Mouse (Mus musculus) heart, postnatal 0 days (tissue): Measurements from ENCODE around the gene Efcab12. TPM values are rescaled to one million over a fixed set of nuclear protein-coding genes. Genes with fewer than 3 reads are reported as not detected.
A peak's percentile ranks its signal among the peaks of the same experiment; 100 is the strongest.
"Not testable (repeated sequence)": the region's sequence is repeated elsewhere in the genome, so short reads cannot be mapped to it uniquely, and the experiment has no call there.

Experiments used
- ATAC-seq: fragments of 200-750 bp; cut with Nextera tagmentation; 2 replicates; pipeline ENCODE4 v1.8.0; 2017; ENCODE audit warnings: low read depth, moderate number of reproducible peaks, moderate library complexity; ENCODE audit not compliant: insufficient read depth
- DNase-seq: peaks from one replicate; pipeline ENCODE4 v3.0.0-alpha.2; 2016; ENCODE audit warnings: low spot score
- H3K27ac ChIP-seq: fragments of 300-500 bp; sonication (generic); 2 replicates; pipeline ENCODE4 v1.5.1; 2014; ENCODE audit warnings: low read depth, mild to moderate bottlenecking
- H3K27me3 ChIP-seq: fragments of 300-500 bp; sonication (generic); 2 replicates; pipeline ENCODE4 v1.6.1; 2014; ENCODE audit warnings: low read length, mixed read lengths; ENCODE audit not compliant: control insufficient read depth, insufficient read depth
- H3K36me3 ChIP-seq: fragments of 300-500 bp; sonication (generic); replicated peaks from 2 replicates; pipeline ENCODE4 v1.6.1; 2014; ENCODE audit warnings: low read length, mixed read lengths; ENCODE audit not compliant: control insufficient read depth, insufficient read depth
- H3K4me1 ChIP-seq: fragments of 300-500 bp; sonication (generic); 2 replicates; pipeline ENCODE4 v1.6.1; 2014; ENCODE audit warnings: antibody characterized with exemption; ENCODE audit not compliant: control insufficient read depth, insufficient read depth
- H3K4me2 ChIP-seq: fragments of 300-500 bp; sonication (generic); 2 replicates; pipeline ENCODE4 v1.6.1; 2014; ENCODE audit warnings: low read depth, mild to moderate bottlenecking, low read length, moderate library complexity
- H3K4me3 ChIP-seq: fragments of 300-500 bp; sonication (generic); 2 replicates; pipeline ENCODE4 v1.5.1; 2014; ENCODE audit warnings: low read depth, low read length
- H3K9ac ChIP-seq: fragments of 300-500 bp; sonication (generic); replicated peaks from 2 replicates; pipeline ENCODE4 v1.6.1; 2014; ENCODE audit warnings: low read depth, low read length, mixed read lengths
- H3K9me3 ChIP-seq: fragments of 300-500 bp; sonication (generic); replicated peaks from 2 replicates; pipeline ENCODE4 v1.6.1; 2016; ENCODE audit warnings: low read length; ENCODE audit not compliant: control insufficient read depth
- CTCF ChIP-seq: IDR thresholded peaks from 2 replicates; pipeline ENCODE4 v1.5.1; 2016; ENCODE audit warnings: antibody characterized with exemption, control low read depth, low read depth
- EP300 ChIP-seq: IDR thresholded peaks from 2 replicates; pipeline ENCODE4 v1.6.1; 2016; ENCODE audit warnings: antibody characterized with exemption, low read depth
- whole genome bisulfite sequencing: fragments of 180-500 bp; shearing (Covaris S2); extraction: QIAGEN DNeasy Blood & Tissue Kit; methylation state at CpG from one replicate; pipeline ENCODE4 v1.1.7; 2014; 5-methylcytosine and 5-hydroxymethylcytosine counted together
- polyA plus RNA-seq: library from polyadenylated mRNA; unstranded; fragments of >200 nt; fragmentation: Nextera tagmentation; extraction: Ambion mirVana; gene quantifications from 2 replicates; pipeline ENCODE4 v1.2.1, GENCODE M21; 2015
- total RNA-seq: library from RNA; depleted of rRNA; stranded (reverse); fragments of >200 nt; gene quantifications from 2 replicates; pipeline ENCODE4 v1.2.3, GENCODE M21; 2014; ENCODE audit warnings: low replicate concordance

The Efcab12 gene
- total and polyA plus RNA-seq, 2 experiments from 2014 or later: 0.30 TPM; not detected in 1

GRCm38 (mm10) chr6:115878694-115879093, 40.5 kb upstream of the Efcab12 start:
- H3K4me3 ChIP-seq: no peak overlapping the region
- WGBS: 54% methylated on average over 6 of the region's 6 CpGs
- H3K36me3 ChIP-seq: peaks cover 9% of the 10 kb centered on the region; the same call in 1 of the 2 replicates
- no peaks in the 10 kb centered on the region for H3K9me3 ChIP-seq
- peak overlapping the region; percentile 39; the same call in 1 of the 2 replicates for H3K27ac ChIP-seq
- H3K9ac ChIP-seq: no peak overlapping the region
- H3K27me3 ChIP-seq: no peaks in the 10 kb centered on the region
- H3K4me1 ChIP-seq: no peaks in the 10 kb centered on the region
- ATAC-seq: no peak
- DNase-seq: no peak
- TF ChIP-seq EP300 (no peak), CTCF (no peak)
- no peak overlapping the region for H3K4me2 ChIP-seq

GRCm38 (mm10) chr6:115877239-115877638, 39.0 kb upstream of the Efcab12 start:
- H3K36me3 ChIP-seq: peaks cover 9% of the 10 kb centered on the region; the same call in 1 of the 2 replicates
- WGBS: 80% methylated on average over 2 of the region's 2 CpGs
- no peak overlapping the region for H3K4me3 ChIP-seq
- H3K4me2 ChIP-seq: no peak overlapping the region
- ATAC-seq (no peak), DNase-seq (no peak)
- TF ChIP-seq EP300 (no peak), CTCF (no peak)
- H3K9me3 ChIP-seq: no peaks in the 10 kb centered on the region
- H3K27me3 ChIP-seq: no peaks in the 10 kb centered on the region
- no peaks in the 10 kb centered on the region for H3K4me1 ChIP-seq
- no peak overlapping the region for H3K27ac ChIP-seq
- H3K9ac ChIP-seq: no peak overlapping the region

- WGBS: no CpG with 5 or more reads among the region's 3 CpGs
These were observed 33.1 kb upstream of the Efcab12 start for GRCm38 (mm10) chr6:115871318-115871717.

GRCm38 (mm10) chr6:115867157-115867556, 28.9 kb upstream of the Efcab12 start:
- not testable (repeated sequence) for H3K27ac ChIP-seq, H3K4me2 ChIP-seq, H3K9me3 ChIP-seq, H3K36me3 ChIP-seq, H3K4me1 ChIP-seq, H3K27me3 ChIP-seq, H3K9ac ChIP-seq, DNase-seq, H3K4me3 ChIP-seq
- WGBS: no CpG with 5 or more reads among the region's 3 CpGs
- ATAC-seq: peak; percentile 66

More at GRCm38 (mm10) chr6:115871318-115871717, 33.1 kb upstream of the Efcab12 start:
- not testable (repeated sequence) for H3K9ac ChIP-seq, H3K9me3 ChIP-seq, H3K27ac ChIP-seq, H3K36me3 ChIP-seq, H3K4me2 ChIP-seq, DNase-seq, H3K4me3 ChIP-seq, H3K27me3 ChIP-seq, H3K4me1 ChIP-seq
- ATAC-seq: peak; percentile 79

- Histone ChIP-seq H3K27ac (no peak overlapping the region), H3K4me3 (no peak overlapping the region), H3K36me3 (0 out of 2 replicates have a peak, but pooled peaks cover 7% of the 10 kb centered on the region), H3K9ac (no peak overlapping the region), H3K27me3 (no peaks in the 10 kb centered on the region), H3K4me1 (no peaks in the 10 kb centered on the region), H3K4me2 (no peak overlapping the region), H3K9me3 (no peaks in the 10 kb centered on the region)
- 98% methylated on average over 4 of the region's 4 CpGs for WGBS
- TF ChIP-seq CTCF (no peak), EP300 (no peak)
- ATAC-seq: no peak
- no peak for DNase-seq
These were observed 27.0 kb upstream of the Efcab12 start for GRCm38 (mm10) chr6:115865246-115865645.

- TF ChIP-seq EP300 (no peak), CTCF (no peak)
- Histone ChIP-seq H3K4me3 (no peak overlapping the region), H3K36me3 (0 out of 2 replicates have a peak, but pooled peaks cover 7% of the 10 kb centered on the region), H3K4me2 (no peak overlapping the region), H3K27ac (peak overlapping the region; percentile 4; the same call in 1 of the 2 replicates), H3K9ac (no peak overlapping the region), H3K9me3 (no peaks in the 10 kb centered on the region), H3K4me1 (no peaks in the 10 kb centered on the region; the same call in 1 of the 2 replicates), H3K27me3 (no peaks in the 10 kb centered on the region)
- DNase-seq (no peak), ATAC-seq (peak; percentile 9; the same call in 1 of the 2 replicates)
- 42% methylated on average over 7 of the region's 7 CpGs for WGBS
These were observed 25.2 kb upstream of the Efcab12 start for GRCm38 (mm10) chr6:115863340-115863841.
